Mouse (Mus musculus) CH12F3 (cell line): ENCODE data around the gene Kdm2b.

ENCODE experiments used
- in situ Hi-C: fragments of 300-500 bp; cut with MboI; formaldehyde crosslinking; loops from 2 replicates; pipeline ENCODE4 v1.14.3; 2020; ENCODE audit warnings: low sequenced_read_pairs

Kdm2b gene

DNA sequence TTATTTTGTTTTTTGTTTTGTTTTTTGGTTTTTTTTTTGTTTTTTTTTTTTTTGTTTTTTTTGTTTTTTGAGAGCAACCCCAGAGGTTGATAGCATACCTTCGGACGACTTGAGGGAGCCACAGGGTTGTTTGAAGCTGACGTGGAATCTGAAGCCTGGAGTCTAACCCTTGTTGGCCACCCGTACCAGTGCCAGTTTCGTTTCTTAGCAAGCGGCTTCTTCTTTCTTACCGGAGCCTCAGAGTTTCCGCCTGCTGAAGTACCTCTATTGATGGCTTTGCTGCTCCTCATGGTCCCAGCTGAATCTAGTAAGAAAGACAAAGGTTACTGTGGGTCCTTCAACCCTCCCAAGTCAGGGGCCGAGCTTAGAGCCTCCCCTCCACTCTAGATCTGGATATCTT is 22.1 kb upstream of the Kdm2b start:
- in situ Hi-C loops = no loop called here

DNA sequence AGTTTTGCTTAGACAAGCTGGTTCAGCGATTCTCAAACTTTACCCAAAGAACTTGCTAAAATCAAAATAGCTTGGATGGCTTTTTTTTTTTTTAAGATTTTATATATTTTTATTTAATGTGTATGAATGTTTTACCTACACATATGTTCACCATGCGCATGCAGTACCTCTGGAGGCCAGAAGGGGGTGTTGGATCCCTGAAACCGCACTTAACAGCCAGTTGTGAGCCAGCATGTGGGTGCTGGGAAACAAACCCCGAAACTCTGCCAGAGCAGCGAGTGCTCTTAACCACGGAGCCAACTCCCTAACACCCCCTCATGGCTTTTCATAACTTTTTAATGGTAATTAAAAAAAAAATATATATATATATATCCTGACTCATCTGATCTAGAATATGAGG is 21.2 kb upstream of the Kdm2b start:
- in situ Hi-C loops = no loop called here

DNA sequence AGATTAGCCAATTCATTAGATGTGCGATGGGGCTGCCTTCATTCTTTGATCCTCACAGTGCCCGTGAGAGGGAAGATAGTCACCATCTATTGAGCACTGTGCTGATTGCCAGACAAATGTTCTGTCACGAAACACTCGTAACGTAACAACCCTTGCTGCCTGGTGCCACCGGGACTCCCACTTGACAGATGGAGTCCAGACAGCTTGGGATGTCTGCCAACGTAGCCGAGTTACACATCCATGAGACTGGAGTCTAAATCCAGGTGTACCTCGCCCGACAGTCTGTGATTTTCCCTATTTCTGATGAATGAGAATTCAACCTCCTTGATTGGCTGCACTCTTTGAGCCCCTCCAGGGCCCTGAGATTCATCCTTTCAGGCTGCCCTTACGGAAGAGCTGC is 20.2 kb upstream of the Kdm2b start:
- in situ Hi-C loops = no loop called here

DNA sequence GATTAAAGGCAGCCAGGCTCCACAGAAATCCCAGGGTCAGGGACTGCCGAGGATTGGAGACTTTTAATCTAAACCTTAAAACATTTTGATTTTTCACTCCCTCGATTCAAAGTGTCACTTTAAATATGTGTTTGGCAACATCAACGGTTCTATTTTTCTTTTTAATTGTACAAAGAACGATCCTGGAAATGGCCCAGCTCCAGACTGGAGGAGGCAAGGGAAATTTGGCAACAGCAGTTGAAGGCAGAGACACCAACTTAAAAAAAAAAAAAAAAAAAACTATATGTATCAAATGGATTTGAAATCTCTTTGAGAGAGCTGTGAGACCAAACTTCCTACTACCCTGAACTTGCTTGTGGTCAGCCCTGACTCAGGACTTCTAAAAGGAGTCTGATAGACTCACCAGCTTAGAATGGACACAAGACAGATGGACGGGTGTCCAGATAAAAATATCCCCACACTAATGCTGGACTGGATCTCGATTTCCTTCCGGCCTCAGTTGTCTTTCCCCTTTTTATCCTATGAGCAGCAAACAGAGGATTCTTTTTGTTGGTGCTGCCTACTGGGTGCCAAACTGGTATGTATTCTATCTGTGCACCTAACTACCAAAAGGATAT is 19.4 kb upstream of the Kdm2b start:
- in situ Hi-C loops = no loop called here

DNA sequence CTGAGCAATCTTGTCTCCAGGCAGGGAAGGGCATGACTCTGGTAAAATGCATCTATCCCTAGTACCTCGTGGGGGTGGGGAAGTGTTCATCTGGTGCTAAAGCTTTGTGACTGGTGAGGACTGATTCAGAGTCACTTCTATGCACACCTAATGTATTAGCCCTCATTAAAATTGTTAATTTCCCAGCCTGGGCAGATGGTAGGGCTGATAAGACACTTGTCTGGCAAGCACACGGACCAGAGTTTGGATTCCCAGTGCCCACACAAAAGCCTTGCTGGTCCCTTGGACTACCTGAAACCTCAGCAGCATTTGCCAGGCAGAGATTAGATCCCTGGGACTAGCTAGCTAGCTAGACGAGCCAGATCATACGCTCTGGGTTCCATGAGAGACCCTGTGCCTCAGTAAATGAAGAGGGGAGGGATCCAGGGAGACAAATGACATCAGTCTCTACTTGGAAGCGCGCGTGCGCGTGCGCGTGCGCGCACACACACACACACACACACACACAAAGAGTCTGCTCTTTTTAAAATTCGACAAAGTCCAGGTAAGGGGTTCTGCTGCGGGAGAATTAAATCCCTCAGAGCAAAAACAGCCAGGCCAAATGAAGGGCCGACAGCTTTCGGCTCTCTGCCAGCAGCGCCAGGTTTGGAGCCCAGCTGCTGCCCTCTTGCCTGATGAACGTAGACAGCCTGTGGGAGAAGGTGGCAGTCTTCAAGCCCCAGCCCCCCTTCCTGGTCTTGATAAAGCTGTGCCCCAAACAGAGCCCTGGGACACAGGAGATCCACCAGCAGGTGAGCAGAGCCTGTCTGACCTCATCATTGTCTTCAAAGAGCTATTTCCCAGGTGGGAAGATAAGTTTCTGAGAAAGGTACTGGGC is 16.3 kb upstream of the Kdm2b start:
- in situ Hi-C loops = no loop called here

DNA sequence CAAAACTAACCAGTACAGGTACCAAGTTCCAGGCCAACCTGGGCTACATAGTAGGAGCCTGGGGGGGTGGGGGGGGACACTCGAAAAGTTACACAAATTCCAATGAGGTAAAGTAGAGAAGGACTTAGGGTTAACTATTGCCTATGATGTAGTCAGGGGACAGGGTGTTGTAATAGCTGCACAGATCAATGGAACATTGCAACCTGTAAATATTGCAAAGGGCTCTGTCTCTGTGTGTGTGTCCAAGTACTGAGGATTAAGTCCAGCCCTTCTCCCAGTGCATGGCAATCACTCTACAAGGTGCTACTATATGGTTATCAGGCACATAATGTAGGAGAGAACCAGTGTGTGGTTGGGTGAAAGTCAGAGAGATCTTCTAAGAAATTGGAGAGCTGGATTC is 11.3 kb upstream of the Kdm2b start:
- in situ Hi-C loops = no loop called here

DNA sequence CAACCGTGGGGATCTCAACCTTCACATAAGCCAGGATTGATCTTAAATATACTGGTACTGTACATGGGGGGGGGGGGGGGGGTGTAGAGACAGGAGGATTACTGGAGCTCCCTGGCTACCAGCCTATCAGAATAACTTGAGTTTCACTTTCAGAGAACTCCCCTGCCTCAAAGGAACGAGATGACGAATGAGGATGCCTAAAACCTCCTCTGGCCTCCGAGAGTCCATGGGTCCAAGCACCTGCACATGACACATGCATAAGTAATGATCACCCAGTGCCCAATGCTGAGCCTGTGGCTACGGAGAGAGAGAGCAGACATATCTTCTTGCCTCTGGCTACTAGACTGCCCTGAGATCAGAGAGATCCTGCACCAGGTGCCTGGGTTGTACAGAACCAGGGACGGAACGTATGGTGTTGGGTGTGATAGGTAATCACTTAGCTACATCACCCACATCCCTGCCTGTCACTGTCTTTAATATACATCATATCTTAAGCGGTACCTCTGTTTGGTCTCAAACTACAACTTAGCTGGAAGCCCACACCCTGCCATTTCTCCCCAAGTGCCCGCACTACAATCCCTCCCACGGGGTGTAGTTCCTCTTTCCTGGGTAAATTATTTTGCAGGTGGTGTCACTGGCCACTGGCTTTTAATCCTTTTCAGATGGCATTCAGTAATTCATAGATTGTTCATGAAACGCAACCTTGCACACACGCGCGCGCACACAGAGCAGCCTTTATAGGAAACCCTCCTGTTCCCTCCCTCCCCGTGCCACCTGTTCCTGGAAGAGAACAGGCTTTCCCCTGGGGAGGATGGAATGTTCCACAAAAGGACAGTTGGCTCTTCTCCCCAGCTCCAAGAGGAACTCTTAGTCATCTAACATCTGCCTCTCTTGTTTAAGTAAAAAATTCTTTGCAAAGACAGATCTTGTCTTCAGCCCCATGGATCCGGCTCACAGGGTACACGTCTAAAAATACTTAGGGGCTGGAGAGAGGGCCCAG is 7.9 kb upstream of the Kdm2b start:
- in situ Hi-C loops = no loop called here

DNA sequence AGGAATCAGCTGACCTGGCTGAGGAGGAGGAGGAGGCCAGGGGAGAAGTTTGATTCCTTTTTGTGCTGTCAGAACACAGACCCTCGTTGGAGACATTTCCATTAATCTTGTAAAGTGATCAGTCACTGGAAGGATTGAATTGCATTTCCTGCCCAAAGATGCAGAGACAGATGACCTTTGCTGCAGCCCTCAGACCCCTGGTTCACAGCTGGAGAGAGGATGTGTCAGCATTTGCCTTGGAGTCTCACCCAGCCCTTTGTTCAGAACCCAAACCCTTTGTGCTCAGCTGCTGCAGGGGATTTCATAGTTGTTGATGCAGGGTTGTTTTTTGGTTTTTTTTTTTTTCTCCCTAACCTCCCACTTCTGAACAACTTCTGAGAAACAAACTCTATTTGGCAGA is 5.3 kb upstream of the Kdm2b start:
- in situ Hi-C loops = no loop called here

DNA sequence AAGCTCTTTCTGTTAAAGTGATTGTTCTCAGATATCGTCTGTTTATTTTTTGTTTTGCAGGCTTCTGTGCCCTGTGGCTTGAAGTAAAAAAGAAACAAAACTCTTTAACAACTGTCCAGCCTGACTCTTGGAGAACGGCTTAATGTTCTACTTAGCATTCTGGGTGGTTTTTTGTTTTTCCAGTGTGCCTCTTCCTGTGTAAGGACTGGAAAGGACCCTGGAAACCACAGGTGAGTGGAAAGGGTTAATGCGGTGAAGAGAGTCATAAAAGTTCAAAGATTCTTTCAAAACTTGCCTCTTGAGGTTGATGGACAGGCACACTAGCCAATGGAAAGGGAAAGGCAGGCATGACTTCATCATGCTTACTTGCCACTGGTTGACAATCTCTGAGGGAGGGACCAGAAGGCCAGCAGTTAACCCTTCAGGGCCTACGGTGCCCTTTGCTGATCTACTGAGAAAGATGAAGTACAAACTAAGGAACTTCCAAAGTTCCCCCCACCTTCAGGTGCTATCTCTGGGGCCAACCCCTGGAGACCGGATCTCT is 4.8 kb upstream of the Kdm2b start:
- in situ Hi-C loops = no loop called here

DNA sequence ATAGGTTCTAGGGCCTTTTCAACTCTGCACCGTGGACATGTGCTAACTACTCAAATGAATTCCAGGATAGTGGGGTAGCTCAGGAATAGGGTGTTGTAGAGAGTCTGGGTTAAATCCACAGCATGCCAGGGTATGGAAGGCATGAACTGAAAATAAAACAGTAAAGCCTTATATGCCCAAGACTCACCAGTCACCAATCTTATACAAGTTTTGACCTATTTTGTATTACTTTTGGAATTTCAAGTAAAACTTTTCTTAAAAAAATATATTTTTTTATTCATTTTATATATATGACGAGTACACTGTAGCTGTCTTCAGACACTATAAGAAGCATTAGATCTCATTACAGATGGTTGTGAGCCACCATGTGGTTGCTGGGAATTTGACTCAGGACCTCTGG is 4.2 kb upstream of the Kdm2b start:
- in situ Hi-C loops = no loop called here

DNA sequence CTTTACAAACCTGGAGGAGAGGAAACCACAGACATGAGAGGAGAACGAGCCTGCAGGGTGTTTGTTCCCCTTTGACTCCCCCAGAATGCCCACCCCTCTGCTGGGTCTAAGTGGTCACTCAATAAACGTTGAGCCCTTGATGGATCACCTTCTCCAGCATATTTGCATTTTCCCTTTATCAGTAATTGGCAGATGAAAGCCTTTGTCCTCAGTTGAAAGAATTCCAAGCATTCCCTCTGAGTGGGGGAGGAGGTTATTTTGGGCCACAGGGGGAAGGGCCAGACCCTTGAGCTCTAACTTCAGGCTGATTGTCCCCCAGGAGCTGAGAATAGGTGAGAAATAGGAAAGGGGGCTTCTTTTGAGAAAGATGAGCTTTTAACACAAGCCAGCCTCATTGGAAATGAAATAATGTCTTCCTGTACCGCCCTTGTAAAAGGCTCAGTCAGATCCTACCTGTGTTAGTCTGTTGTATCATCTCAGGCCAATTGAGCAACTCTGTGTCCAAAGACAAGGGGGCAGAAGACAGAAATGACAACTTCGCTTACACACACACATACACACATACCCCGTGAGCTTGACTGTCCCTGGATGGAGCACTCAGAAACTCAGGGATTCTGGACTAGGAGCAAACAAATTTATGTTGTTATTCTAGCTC is 1.9 kb upstream of the Kdm2b start:
- in situ Hi-C loops = no loop called here

DNA sequence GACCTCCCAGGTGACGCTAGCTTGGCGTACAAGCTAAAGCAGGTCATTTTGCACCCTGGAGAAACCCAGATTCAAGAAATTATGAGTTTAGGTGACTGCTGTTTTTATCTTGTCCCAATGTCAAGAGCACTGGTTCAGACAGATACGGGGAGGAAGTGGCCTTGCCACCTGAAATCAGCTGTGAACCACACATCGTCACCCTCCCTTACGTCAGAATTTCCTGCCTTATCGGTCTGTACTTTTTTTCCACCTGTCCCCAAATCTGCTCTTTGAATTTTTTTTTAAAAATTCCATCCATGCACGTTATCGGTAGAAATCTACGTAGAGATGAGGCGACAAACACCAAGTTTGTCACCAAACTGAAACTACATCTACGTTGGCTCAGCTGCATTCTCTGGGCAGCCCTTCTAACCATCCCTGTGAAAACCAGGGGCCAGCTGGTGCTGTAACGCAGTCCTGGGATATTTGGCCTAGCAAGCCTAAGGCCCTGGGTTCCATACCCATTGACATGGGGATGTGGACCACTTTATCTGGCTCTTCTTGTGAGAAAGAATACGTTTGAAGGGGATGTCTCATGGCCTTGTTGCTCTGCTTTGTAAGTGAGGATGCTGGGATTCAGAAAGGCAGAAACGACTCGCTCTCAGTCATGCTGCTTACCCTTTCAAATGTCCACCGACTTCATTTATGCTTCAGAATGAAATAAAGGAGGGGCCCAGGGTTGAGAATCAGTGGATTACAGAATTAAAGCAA is 963 bp upstream of the Kdm2b start:
- in situ Hi-C loops = no loop called here

DNA sequence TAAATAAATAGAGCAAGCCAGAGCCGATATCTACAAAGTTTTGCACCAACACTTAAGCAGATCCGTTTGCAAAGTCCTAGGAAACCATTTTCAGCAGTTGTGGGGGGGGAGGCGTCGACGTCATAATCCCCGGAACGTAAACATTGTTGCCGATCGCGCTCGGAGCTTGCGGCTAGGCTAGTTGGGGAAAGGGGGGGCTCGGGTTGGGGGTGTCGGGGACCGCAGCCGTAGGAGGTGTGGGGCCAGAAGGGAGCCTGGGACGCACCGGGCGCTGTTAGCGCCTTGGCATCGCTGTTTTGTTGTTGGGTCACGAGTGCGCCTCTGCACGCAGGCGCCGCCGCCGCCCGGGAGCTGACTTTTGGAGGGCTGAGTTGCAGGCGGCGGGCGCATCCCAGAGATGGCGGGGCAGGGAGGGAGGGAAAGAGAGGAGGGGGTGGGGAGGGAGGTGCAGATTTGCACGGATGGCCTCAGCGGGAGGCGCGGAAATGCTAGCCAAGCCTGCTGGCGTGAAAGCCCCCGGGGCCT is 560 bp downstream of the Kdm2b start:
- in situ Hi-C loops = no loop called here

DNA sequence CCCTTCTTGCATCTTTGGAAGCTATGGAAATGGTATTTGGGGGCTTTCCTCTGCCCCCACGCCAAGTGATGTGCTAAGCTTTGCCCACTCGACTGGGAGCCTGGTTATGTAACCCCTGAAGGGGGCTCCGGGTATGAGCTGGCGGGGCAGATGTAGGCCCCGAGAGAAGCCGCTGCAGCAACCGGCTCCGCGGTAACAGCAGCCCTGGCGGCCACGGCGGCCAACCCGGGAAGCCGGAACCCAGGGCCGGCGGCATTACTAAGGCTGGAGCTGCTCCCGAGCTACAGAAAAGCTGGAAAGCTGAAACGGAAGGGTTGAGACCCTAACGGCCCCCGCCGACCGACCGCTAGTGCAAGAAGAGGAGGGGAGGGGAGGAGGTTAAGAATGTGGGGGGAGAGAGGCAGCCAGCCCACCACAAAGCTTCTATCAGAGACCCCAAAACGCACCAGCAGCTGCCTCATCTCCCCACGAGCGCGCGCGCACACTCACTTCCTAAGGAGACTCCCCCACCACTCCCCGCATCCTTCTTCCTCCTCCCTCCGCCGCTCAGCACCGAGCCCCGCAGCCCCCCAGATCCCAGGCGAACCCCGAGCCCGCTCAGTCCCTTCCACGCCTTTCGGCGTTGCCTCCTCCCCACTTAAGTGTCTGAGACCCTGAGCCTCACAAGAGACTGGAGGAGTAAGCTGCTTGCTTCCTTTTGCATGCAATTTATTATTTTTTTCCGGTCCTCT is 1.4 kb downstream of the Kdm2b start:
- in situ Hi-C loops = no loop called here

DNA sequence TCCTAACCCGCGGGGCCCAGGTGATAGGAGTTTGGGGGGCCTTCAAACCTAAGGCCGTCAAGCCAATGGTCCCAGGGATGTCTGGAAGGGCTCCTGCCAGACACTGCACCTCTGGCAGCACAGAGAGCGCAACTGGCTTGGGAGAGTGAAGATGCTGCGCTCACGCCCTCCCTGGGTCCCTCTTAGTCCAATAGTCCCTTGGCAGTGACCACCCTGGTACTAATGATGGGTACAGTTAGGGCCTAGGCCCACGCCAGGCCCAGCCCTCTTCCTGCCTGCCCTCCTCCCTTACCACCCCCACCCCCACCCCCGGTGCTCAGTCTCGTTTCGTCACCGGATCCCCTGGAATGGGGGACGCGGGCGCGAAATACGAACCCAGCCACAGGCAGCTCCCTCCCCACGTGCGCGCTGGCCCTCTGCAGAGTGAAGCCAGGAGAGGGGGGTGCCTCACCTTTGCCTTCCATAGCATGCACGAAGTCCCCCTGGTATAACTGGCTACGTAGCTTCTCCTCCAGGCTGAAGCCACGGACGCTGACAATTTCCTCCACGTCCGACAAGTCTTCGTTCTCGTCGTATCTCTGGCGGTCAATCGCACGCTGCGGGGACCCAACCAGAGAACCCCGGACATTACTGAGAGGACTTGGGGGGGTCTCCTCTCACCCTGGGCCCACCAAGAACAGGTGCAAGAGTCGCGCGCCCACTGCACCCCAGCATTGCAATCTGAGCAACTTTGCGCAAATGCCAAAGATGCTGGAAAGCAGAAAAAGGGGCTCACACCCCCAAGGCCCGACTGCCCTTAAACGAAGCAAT is 2.2 kb downstream of the Kdm2b start:
- in situ Hi-C loops = no loop called here

DNA sequence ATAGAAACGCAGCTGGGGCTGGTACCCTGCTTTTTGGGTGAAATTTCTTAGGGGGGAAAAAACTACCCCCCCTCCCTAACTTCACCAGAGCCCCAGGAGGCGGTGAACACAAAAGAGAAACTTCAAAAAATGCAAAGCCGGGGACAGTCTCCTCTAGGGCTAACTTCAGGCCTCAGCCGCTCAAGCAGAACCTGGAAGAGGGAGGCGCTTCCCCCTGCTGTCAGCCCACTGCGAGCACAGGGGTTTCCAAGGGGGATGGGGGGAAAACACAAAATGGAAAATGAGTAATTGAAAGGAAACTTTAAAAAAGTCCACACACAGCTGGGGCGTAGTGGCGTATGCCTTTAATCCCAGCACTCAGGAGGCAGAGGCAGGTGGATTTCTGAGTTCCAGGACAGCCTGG is 3.5 kb downstream of the Kdm2b start:
- in situ Hi-C loops = no loop called here

DNA sequence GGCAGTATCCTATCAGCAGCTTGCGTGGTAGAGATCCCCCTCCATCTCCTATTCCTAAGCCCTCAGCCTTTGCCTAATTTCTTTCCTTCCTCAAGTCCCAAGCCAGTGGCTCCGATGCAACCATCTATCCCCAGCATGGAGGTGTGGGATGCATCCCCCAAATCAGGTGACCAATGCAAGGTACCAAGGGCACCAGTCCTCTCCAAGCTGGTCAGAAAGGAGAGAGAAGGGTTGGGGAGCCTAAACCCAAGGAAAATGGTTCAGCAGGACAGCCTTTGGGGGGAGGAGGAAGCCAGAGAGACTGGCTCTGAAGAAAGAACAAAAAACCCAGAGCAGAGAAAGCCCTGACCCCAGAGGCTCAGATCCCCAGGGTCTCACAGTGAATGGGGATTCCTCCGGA is 4.3 kb downstream of the Kdm2b start:
- in situ Hi-C loops = no loop called here

DNA sequence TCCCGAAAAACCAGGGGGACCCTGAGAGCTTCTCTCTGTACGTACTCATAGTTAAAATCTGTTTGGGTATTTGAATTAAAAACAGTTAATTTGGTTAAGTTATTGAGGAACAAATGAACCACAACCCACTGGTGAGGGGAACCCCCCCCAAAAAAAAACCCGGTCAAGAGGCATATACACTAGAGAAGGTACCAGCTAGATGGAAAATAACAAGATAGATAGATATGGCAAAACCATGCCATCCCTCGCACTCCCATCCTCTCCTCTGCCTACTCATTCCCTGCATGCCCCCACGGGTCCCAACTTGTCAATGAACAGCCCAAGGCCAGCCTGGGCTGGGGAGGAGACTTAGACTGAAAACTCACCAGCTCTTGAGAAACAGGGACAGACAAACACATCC is 5.1 kb downstream of the Kdm2b start:
- in situ Hi-C loops = no loop called here
